Mouse (Mus musculus) cerebellum, adult 2 months (tissue): ENCODE data around the gene Frem3.

Experiments
- CTCF ChIP-seq: fragments of 200-500 bp; IDR thresholded peaks from 2 replicates; pipeline ENCODE4 v1.5.1; 2011; ENCODE audit warnings: low read depth, mild to moderate bottlenecking, control low read depth, low read length, moderate library complexity, borderline replicate concordance; ENCODE audit not compliant: insufficient read depth
- POLR2A ChIP-seq: fragments of 200-500 bp; IDR thresholded peaks from 2 replicates; pipeline ENCODE4 v1.6.1; 2011; ENCODE audit warnings: low read length, control low read depth, borderline replicate concordance; ENCODE audit not compliant: insufficient read depth

DNA sequence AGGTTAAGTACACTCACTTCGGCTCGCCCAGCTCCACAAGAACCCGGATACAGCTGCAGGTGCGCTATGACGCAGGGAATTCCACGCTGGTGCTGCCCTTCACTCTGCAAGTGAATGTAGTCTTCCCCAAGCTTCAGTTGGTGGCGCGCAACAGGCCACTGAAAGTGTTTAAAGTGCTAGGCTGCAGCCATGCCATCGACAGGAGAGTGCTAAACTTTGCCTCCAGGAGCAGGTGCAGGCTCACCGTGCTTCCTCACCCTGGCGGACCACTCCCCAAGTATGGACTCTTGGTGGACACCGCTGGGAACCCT, 516 bp downstream of the Frem3 start:
- no peak for TF ChIP-seq POLR2A
- no peak for TF ChIP-seq CTCF
